Mouse (Mus musculus): ENCODE results near the gene Gnaz. TPM values are rescaled to one million over a fixed set of nuclear protein-coding genes. Genes with fewer than 3 reads are reported as not detected.
A peak's percentile ranks its signal among the peaks of the same experiment; 100 is the strongest.

The Gnaz gene
- total RNA-seq, 2 experiments from 2014 or later, result 0.10 to 0.22 TPM

DNA sequence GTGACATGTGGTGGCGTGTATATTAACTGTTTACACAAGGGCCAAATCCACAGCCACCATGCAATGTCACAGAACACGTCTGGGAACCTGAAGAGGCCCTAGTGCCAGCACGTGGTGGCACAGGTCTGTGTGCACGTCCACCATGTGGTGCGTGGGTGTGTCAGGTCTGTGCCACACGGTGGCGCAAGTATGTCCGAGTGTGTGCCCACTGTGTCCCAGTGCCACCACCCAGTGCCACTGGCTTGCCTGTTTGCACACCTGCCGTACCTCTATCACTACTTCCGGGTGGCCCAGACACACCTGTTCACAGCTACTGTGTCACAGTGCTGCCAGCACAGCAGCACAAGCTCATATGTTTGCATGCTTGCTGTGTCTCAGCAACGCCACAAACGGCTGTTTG is 32.5 kb upstream of the Gnaz start:
- TF ChIP-seq CTCF (IDR thresholded peaks at IDR 0.05), result 0 out of 2 replicates have a peak, but pooled peaks have one; percentile 2
- Histone ChIP-seq H3K4me3 (no peak overlapping the region), H3K27ac (no peak overlapping the region)
- intact Hi-C loops (cut with DNase I), result no loop called here
- DNase-seq, result no peak

DNA sequence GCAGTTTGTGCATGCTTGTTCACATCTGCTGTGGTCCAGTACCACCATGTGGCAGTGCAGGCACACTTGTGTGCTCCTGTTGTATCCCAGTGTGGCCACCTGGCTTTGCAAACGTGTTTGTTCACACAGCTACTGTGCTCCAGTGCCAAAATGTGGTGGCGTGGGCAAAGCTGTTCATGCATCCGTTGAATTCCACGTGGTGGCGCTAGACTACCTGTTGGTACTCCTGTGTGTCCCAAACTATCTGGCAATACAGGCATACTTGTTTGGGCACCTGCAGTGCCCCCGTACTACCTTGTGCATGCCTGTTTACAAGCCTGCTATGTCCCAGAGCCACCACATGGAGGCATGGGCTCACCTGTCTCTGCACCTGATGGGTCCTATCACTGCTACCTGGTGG is 32.0 kb upstream of the Gnaz start:
- no peak for DNase-seq
- no peak overlapping the region for H3K4me3 ChIP-seq
- no peak overlapping the region for H3K27ac ChIP-seq
- peak; percentile 46 for TF ChIP-seq CTCF (IDR thresholded peaks at IDR 0.05)
- intact Hi-C loops (cut with DNase I), result no loop called here

DNA sequence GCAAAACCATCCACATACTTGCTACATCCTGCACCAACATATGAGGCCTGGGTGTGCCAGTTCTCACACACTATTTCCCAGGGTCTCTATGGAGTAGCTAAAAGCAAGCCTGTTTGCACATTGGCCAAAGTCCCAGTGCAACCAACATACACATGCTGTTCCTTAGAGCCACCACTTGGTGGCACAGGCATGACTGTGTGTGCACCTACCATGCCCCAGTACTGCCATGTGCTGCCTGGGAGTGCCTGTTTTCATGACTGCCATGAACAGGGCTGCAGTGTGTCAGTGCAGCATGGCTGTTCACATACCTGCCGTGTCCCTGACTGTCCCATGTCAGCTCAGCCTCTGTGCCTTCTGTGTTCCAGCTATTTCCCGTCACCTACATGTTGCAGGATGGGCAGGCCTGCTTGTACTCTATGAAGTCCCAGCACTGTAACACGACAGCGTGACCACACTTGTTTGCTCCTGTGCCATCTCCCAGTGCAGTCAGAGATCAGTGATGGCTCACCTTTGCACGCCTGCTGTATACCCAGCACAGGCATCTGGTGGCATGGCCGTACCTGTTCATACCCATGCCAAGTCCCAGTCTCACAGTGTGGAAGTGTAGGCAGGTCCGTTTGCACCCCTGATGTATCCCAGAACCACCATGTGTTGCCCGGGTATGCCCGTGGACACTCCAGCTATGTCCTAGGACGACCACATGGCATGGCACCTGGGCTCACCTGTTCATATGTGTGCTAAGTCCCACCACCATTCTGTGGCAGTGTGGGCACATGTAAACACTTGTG is 29.8 kb upstream of the Gnaz start:
- H3K4me3 ChIP-seq, result no peak overlapping the region
- intact Hi-C loops (cut with DNase I), result loop anchor here (2.0 kb wide), 2 partner anchors 84 to 214 kb away; no protein-coding TSS in a partner anchor
- no peak for DNase-seq
- peak; percentile 60 for TF ChIP-seq CTCF (IDR thresholded peaks at IDR 0.05)
- no peak overlapping the region for H3K27ac ChIP-seq

DNA sequence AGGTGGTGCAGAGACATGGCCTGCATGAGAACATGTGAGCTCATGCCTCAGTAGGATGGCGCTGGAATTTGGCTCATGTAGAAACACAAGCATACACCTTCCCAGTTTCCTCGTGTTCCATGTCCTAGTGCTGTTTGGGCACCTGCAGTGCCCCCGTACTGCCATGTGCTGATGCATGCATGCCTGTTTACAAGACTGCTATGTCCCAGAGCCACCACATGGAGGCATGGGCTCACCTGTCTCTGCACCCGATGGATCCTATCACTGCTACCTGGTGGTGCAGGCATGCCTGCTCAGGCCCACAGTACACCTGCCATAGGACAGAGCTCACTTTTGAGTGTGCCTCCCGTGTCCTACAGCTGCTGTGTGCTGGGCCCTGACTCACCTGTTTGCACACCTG is 28.6 kb upstream of the Gnaz start:
- intact Hi-C loops (cut with DNase I), result no loop called here
- Histone ChIP-seq H3K27ac (no peak overlapping the region), H3K4me3 (no peak overlapping the region)
- no peak for DNase-seq
- TF ChIP-seq CTCF (IDR thresholded peaks at IDR 0.05), result no peak

DNA sequence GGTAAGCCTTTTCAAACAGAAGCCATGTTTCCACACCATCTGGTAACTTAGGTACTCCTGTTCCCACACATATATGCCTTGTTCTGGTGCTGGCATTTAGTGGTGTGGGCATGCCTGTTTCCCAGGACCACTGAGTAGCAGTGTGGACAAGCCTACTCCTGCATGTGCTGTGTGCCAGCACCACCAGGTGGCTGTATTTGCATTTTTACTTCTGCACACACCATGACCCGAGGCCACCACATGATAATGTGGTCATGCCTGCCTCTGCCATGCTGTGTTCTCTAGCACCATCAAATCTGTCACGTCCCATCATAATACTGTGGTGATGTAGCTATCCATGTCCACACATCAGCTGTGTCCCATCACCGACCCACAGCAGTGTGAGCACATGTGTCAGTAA is 27.7 kb upstream of the Gnaz start:
- intact Hi-C loops (cut with DNase I), result no loop called here
- Histone ChIP-seq H3K27ac (no peak overlapping the region), H3K4me3 (no peak overlapping the region)
- no peak for DNase-seq
- no peak for TF ChIP-seq CTCF (IDR thresholded peaks at IDR 0.05)

DNA sequence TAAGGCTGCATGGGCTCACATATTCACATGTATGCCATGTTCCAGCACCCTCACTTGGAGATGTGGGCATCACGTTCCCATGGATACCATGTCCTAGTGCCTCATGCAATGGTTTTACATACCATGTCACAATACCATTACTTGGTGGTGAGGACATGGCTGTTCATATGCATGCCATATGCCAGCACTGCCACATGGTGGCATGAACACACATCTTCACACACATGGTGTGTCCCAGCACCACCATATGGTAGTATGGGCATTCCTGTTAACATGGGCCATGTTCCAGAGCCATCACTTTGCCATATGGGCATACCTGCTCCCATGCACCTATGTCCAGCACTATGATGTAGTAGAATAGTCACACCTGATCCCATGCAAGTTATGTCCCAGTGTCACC is 26.2 kb upstream of the Gnaz start:
- TF ChIP-seq CTCF (IDR thresholded peaks at IDR 0.05), result no peak
- H3K27ac ChIP-seq, result no peak overlapping the region
- H3K4me3 ChIP-seq, result no peak overlapping the region
- DNase-seq, result no peak
- intact Hi-C loops (cut with DNase I), result no loop called here

DNA sequence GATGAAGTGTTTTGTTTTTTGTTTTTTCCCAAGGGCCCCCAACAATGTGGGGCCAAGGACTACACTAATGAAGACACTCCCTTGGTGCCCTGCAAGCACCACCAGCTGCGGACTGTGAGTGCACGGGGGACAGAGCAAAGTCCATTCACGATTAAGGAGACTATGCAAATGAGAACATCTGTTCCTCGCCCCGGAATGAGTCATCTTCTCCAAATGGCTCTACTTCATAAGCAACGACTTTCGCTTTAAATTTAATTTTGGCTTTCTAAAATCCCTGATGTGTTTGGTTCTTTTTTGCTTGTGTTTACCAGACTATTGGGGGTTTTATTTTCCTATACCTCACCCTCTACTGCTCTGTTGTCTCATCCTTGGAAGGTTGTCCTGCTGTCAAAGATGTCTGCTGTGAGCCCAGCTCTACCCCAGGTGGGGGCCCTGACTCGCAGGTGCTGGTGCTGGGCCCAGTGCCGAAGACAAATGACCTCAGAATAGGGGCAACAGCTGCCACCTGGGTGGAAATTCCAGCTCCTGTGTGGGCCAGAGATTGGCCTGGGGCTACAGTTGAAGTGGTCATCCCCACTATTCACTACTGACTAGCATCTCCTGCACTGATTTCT is 14.0 kb upstream of the Gnaz start:
- Histone ChIP-seq H3K27ac (no peak overlapping the region), H3K4me3 (no peak overlapping the region)
- TF ChIP-seq CTCF (IDR thresholded peaks at IDR 0.05), result no peak
- no peak for DNase-seq
- intact Hi-C loops (cut with DNase I), result no loop called here

DNA sequence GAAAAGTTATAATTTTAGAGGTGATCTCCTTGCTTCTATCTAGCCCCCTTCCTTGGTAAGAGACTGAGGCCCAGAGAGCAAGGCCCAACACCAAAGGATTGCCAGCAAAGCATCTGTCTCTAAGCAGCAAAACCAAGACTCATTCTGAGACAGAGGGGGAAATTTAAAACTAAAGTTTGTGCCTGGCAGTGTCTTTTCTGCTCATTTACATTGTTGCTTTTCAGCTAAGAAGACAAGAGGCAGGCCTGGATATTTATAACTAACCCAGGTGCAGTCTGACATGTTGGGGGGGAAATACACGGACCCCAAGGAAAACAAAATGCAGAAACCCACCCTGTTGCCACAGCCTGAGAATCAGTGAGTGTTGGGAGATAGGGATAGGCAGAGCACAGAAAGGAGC is 2.6 kb upstream of the Gnaz start:
- no peak for DNase-seq
- no peak overlapping the region for H3K27ac ChIP-seq
- intact Hi-C loops (cut with DNase I), result no loop called here
- TF ChIP-seq CTCF (IDR thresholded peaks at IDR 0.05), result no peak
- no peak overlapping the region for H3K4me3 ChIP-seq

DNA sequence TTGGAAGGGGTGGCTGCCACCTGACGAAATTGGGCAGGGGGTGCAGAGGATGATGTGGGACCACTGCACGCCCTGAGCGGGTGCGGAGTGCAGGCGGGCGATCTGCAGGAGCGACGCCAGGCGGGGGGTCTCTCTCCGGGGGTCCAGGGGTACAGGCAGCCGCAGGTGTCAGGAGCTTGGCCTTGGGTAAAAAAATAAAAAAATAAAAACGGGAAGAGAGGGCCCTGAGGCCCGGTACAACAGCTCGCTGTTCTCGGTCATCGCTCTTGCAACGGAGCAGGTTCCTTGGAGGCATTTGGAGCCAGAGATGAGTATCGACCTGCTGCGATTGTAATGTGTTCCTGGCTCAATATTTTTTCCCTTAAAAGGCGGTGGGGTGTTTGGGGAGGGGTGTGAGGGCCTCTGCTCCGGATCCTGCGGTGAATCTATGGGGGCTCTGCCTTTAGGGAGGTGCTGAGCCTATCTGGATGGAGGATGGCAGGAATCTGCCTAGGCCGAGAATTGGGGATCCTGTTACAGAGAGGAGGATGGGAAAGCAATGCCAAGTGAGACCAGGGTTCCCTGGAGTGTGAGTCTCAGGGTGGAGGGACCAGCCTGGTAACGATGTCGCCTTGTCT is 782 bp downstream of the Gnaz start:
- no peak for DNase-seq
- intact Hi-C loops (cut with DNase I), result no loop called here
- peak overlapping the region; percentile 40; the same call in 1 of the 2 replicates for H3K27ac ChIP-seq
- no peak for TF ChIP-seq CTCF (IDR thresholded peaks at IDR 0.05)
- peak overlapping the region; percentile 81 for H3K4me3 ChIP-seq

DNA sequence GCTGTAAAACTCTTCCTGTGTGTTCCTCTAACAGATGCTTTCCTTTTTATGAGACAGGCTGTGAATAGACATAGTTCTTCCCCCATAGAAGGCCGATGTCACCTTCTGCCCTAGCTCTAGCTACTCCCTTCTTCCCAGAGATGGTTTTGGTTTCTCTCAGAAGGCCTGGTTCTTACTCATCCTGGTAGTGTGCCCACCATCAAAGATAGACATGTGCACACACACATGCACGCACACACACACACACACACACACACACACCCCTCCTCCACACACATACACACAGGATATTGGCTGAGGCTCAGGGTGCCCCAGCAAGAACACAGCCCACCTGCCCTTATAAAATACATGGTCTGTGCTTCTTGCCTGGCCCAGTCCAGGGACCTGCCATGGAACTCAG is 2.3 kb downstream of the Gnaz start:
- DNase-seq, result no peak
- intact Hi-C loops (cut with DNase I), result no loop called here
- Histone ChIP-seq H3K27ac (no peak overlapping the region), H3K4me3 (no peak overlapping the region)
- no peak for TF ChIP-seq CTCF (IDR thresholded peaks at IDR 0.05)

DNA sequence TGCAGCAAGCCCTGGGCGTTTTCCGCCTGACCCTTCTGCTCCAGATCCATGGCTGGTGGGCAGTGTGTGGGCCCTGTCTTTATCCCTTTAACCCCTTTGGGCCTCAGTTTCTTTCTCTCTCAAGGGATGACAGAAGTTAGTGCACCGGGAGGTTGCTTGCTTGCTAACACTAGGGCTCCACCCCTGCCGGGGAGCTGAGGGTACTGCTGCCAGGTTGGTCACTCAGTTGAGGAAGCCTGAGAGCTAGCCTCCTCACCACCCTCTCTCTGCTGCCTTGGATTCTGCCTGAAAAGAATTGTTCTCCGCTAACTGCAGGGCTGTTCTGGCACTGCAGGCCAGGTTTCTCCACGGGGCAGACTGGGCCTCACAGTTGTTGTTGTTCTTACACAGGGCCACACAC is 6.0 kb downstream of the Gnaz start:
- intact Hi-C loops (cut with DNase I), result no loop called here

DNA sequence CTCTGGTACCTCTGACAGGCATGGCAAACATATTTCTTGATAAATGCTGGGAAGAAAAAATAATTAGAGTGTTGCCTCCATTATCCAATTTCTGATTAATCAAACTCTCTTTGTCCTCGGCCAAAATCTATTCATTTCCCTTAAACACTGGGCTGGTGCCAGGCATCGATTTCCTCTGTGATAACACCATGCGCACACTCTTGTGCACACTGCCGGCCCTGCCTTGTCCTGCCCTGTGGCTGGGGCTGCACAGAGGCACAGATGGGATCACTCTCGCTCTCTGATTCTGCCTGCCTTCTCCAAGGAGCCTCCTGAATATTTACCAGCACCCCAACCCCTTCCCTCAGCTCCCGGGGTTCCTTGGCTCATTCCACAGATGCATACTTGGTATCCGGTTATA is 8.6 kb downstream of the Gnaz start:
- no peak for TF ChIP-seq CTCF (IDR thresholded peaks at IDR 0.05)
- intact Hi-C loops (cut with DNase I), result no loop called here
- Histone ChIP-seq H3K4me3 (no peak overlapping the region), H3K27ac (no peak overlapping the region)
- DNase-seq, result no peak

More for the DNA sequence above, 6.0 kb downstream of the Gnaz start:
- H3K27ac ChIP-seq, result no peak overlapping the region
- H3K4me3 ChIP-seq, result no peak overlapping the region
- no peak for TF ChIP-seq CTCF (IDR thresholded peaks at IDR 0.05)
- DNase-seq, result no peak

DNA sequence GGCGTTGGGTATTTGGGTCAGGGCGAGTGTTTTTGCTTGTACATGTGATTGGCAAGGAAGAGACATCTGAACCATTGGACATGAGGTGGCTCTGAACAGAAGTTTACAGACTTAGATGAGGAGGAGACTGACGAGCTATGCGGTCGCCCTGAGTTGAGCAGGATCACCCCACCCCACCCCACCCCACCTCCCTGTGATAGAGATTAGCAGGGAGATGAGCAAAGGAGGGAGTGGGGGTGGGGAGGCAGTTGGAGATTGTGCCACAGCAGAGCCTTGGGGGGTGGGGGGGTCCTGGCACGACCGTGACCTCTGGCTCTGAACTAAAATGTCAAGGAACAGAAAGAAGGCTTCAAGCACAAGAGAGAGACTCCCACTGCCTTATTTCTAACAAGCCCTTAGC is 9.5 kb downstream of the Gnaz start:
- intact Hi-C loops (cut with DNase I), result no loop called here
- Histone ChIP-seq H3K4me3 (no peak overlapping the region), H3K27ac (no peak overlapping the region)
- no peak for TF ChIP-seq CTCF (IDR thresholded peaks at IDR 0.05)
- no peak for DNase-seq

All from gastrocnemius, adult 2 months (tissue).